Mouse (Mus musculus) ES-E14 (cell line): ENCODE data around the gene Themis3. TPM values are rescaled to one million over a fixed set of nuclear protein-coding genes. Genes with fewer than 3 reads are reported as not detected.

Source experiments
- DNase-seq: peaks from one replicate; pipeline ENCODE4 v3.0.0-alpha.2; 2013; ENCODE audit warnings: low read depth, low spot score
- H3K27ac ChIP-seq: 2 replicates; pipeline ENCODE4 v1.5.1; 2012; ENCODE audit warnings: low read depth, mild to moderate bottlenecking, low read length, moderate library complexity, mixed read lengths; ENCODE audit not compliant: poor library complexity, insufficient read depth, severe bottlenecking
- H3K36me3 ChIP-seq: 2 replicates; pipeline ENCODE4 v1.6.1; 2012; ENCODE audit warnings: mild to moderate bottlenecking, low read length, moderate library complexity, mixed read lengths; ENCODE audit not compliant: control insufficient read depth, poor library complexity, insufficient read depth, severe bottlenecking
- H3K4me1 ChIP-seq, 2 experiments: fragments of 150-350 bp in 1 of 2; sonication (generic) in 1 of 2; 2 replicates each; pipeline ENCODE4 v1.6.1; 2012; ENCODE audit warnings: low read length in 2 of 2, mild to moderate bottlenecking in 1 of 2, mixed read lengths in 1 of 2; ENCODE audit not compliant: control insufficient read depth in 2 of 2, insufficient read depth in 2 of 2, poor library complexity in 1 of 2
- H3K4me3 ChIP-seq, 2 experiments: fragments of 150-350 bp in 1 of 2; sonication (generic) in 1 of 2; 2 replicates each; pipeline ENCODE4 v1.5.1; 2012; ENCODE audit warnings: low read length in 2 of 2, low read depth in 1 of 2, mild to moderate bottlenecking in 1 of 2, mixed read lengths in 1 of 2; ENCODE audit not compliant: insufficient read depth in 1 of 2, poor library complexity in 1 of 2, severe bottlenecking in 1 of 2
- H3K9ac ChIP-seq: 2 replicates; pipeline ENCODE4 v1.6.1; 2012; ENCODE audit warnings: low read depth, mild to moderate bottlenecking, low read length, mixed read lengths; ENCODE audit not compliant: poor library complexity, insufficient read depth, severe bottlenecking
- H3K9me3 ChIP-seq: fragments of 150-350 bp; sonication (generic); 2 replicates; pipeline ENCODE4 v1.6.1; 2012; ENCODE audit warnings: low read depth, mild to moderate bottlenecking, low read length; ENCODE audit not compliant: control insufficient read depth, insufficient read depth
- CHD2 ChIP-seq: IDR thresholded peaks from 2 replicates; pipeline ENCODE4 v1.6.1; 2014; ENCODE audit warnings: mild to moderate bottlenecking, low read depth, low read length, inconsistent platforms
- HCFC1 ChIP-seq: IDR thresholded peaks from 2 replicates; pipeline ENCODE4 v1.6.1; 2012; ENCODE audit warnings: low read length, inconsistent platforms, borderline replicate concordance; ENCODE audit not compliant: insufficient read depth
- MAFK ChIP-seq: IDR thresholded peaks from 2 replicates; pipeline ENCODE4 v1.6.1; 2014; ENCODE audit warnings: mild to moderate bottlenecking, low read depth, low read length, inconsistent platforms; ENCODE audit not compliant: insufficient read depth
- ZC3H11A ChIP-seq: IDR thresholded peaks from 2 replicates; pipeline ENCODE4 v1.6.1; 2012; ENCODE audit warnings: low read depth, mild to moderate bottlenecking, inconsistent platforms, low read length, borderline replicate concordance
- ZNF384 ChIP-seq: IDR thresholded peaks from 2 replicates; pipeline ENCODE4 v1.6.1; 2012; ENCODE audit warnings: low read depth, low read length, inconsistent platforms
- in situ Hi-C, 2 experiments: fragments of 600-800 bp; cut with MboI; formaldehyde crosslinking; loops; one replicate each; pipeline ENCODE4 v1.15.1; 2025; ENCODE audit warnings: low sequenced_read_pairs in 2 of 2, inconsistent platforms in 1 of 2; ENCODE audit not compliant: unreplicated experiment in 2 of 2
- total RNA-seq: library from RNA; depleted of rRNA; stranded (reverse); fragments of 300-350 nt; gene quantifications from 2 replicates; pipeline ENCODE4 v1.2.3, GENCODE M21; 2012

Gene Themis3
- total RNA-seq, 1 experiment = 0.13 TPM

- DNase-seq = peak; percentile 57
- Histone ChIP-seq H3K9ac (no peak overlapping the region), H3K4me1 (no peaks in the 10 kb centered on the region), H3K36me3 (no peaks in the 10 kb centered on the region), H3K9me3 (no peaks in the 10 kb centered on the region), H3K4me3 (no peak overlapping the region), H3K27ac (no peak overlapping the region)
- in situ Hi-C loops = no loop called here
- TF ChIP-seq HCFC1 (no peak), ZC3H11A (peak; percentile 76; the same call in 1 of the 2 replicates)
Measured at GRCm38 (mm10) chr17:66578007-66578406, 16.4 kb downstream of the Themis3 start.

- no peak overlapping the region for H3K9ac ChIP-seq
- in situ Hi-C loops = no loop called here
- TF ChIP-seq ZC3H11A = no peak
- no peak for TF ChIP-seq CHD2
- no peak for TF ChIP-seq ZNF384
- no peak for TF ChIP-seq HCFC1
- no peak for TF ChIP-seq MAFK
Measured at GRCm38 (mm10) chr17:66577507-66577906, 16.9 kb downstream of the Themis3 start.

GRCm38 (mm10) chr17:66572677-66573060, 21.8 kb downstream of the Themis3 start:
- no peak for DNase-seq
- Histone ChIP-seq H3K27ac (no peak overlapping the region), H3K9ac (no peak overlapping the region), H3K9me3 (no peaks in the 10 kb centered on the region), H3K4me1 (no peaks in the 10 kb centered on the region), H3K4me3 (no peak overlapping the region), H3K36me3 (no peaks in the 10 kb centered on the region)
- TF ChIP-seq HCFC1 = no peak
- no peak for TF ChIP-seq CHD2
- TF ChIP-seq ZC3H11A = no peak
- TF ChIP-seq MAFK = no peak
- no peak for TF ChIP-seq ZNF384
- in situ Hi-C loops = no loop called here

More at GRCm38 (mm10) chr17:66577507-66577906, 16.9 kb downstream of the Themis3 start:
- no peaks in the 10 kb centered on the region for H3K4me1 ChIP-seq
- H3K9me3 ChIP-seq = no peaks in the 10 kb centered on the region
- no peaks in the 10 kb centered on the region for H3K36me3 ChIP-seq
- H3K4me3 ChIP-seq = no peak overlapping the region
- no peak overlapping the region for H3K27ac ChIP-seq
- DNase-seq = no peak

DNA sequence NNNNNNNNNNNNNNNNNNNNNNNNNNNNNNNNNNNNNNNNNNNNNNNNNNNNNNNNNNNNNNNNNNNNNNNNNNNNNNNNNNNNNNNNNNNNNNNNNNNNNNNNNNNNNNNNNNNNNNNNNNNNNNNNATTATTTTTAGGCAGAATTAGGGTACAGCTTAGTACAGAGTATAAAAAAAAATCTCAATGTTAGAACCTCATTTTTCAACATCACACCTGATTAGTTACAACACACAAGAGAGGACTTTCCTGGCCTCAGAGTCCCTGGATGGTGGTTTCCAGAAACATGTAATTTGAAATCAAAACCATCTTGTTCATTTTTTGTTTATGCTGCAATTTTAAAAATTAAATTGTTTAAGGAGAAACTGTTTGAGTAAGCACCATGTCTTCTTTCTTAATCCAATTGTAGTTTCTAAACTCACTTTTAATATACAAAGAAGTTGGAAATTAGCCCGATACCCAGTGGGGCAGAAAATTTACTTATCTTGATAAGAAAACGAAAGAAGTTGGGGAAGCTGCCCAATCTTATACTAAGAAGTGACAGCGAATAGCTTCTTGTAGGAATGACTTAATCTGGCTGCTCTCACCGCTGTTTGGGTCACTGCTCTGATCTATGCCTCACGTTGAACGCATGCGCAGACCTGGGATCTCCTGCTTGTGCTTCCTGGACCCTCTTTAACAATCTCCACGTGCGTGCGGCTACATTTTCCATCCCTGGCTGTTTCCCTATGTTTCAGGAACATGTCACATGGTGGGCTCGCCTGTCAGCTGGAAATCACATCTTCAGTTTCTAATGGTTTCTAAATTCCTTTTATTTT, 22.4 kb downstream of the Themis3 start:
- Histone ChIP-seq H3K4me3 (no peak overlapping the region), H3K27ac (no peak overlapping the region), H3K9me3 (no peaks in the 10 kb centered on the region), H3K36me3 (no peaks in the 10 kb centered on the region), H3K9ac (no peak overlapping the region), H3K4me1 (no peaks in the 10 kb centered on the region)
- in situ Hi-C loops = no loop called here
- no peak for TF ChIP-seq MAFK
- no peak for TF ChIP-seq ZC3H11A
- no peak for TF ChIP-seq HCFC1
- TF ChIP-seq ZNF384 = no peak
- no peak for TF ChIP-seq CHD2
- no peak for DNase-seq

GRCm38 (mm10) chr17:66564213-66564612, 30.2 kb downstream of the Themis3 start:
- in situ Hi-C loops = no loop called here
- no peaks in the 10 kb centered on the region for H3K4me1 ChIP-seq
- H3K27ac ChIP-seq = no peak overlapping the region
- H3K9ac ChIP-seq = no peak overlapping the region
- TF ChIP-seq HCFC1 (no peak), MAFK (no peak), ZC3H11A (no peak), CHD2 (no peak), ZNF384 (no peak)
- no peak for DNase-seq
- no peak overlapping the region for H3K4me3 ChIP-seq
- H3K9me3 ChIP-seq = no peaks in the 10 kb centered on the region
- no peaks in the 10 kb centered on the region for H3K36me3 ChIP-seq
